Mouse (Mus musculus) gastrocnemius, postnatal 14 days (tissue): Measurements from ENCODE around the gene Apol11b. TPM values are rescaled to one million over a fixed set of nuclear protein-coding genes. Genes with fewer than 3 reads are reported as not detected.
A peak's percentile ranks its signal among the peaks of the same experiment; 100 is the strongest.
"Not testable (repeated sequence)": the region's sequence is repeated elsewhere in the genome, so short reads cannot be mapped to it uniquely, and the experiment has no call there.

Experiments used
- DNase-seq: peaks from one replicate; pipeline ENCODE4 v3.0.0; 2021; ENCODE audit warnings: mixed read lengths
- intact Hi-C: fragments of 180-260 bp; cut with DNase I; formaldehyde crosslinking; loops from one replicate; pipeline ENCODE4 v1.15.1; 2025; ENCODE audit warnings: low total_unique reads
- long read RNA-seq, 2 experiments: library from polyadenylated mRNA; stranded (forward); transcript quantifications; one replicate each; pipeline ENCODE4 v2.0.0; 2021
- total RNA-seq, 2 experiments: library from RNA; stranded (reverse); gene quantifications; 2 replicates each; pipeline ENCODE4 v1.2.3; 2021

Apol11b gene
- under 1 TPM in 1 of 2 experiments, not detected in 1; 0.14 TPM for total RNA-seq
- long read RNA-seq, experiment 1: 0 reads
- long read RNA-seq, experiment 2: 0 reads

DNA sequence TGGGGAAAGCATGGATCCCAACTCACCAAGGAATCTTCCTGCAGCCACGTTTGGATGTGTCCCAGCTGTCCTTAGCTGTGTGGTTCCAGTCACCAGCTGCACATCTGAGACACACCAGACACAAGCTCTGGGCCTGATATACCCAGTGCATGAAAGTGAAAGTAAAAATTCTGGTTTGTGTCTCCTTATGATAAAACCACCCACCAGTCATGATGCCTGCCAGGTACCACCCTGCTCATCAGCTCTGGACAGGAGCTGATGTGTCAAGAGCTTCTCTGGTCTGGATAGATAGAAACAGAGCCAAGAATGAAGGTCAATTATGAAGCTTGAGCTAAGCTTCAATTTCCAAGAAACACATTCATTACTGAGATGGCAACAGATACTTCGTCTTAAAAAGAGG, at the start of gene Apol11b:
Gene Apol11b (minus strand): TSS at position 111 of the 400 bp plus-strand sequence.
- DNase-seq, intact Hi-C loops: not testable (repeated sequence)

DNA sequence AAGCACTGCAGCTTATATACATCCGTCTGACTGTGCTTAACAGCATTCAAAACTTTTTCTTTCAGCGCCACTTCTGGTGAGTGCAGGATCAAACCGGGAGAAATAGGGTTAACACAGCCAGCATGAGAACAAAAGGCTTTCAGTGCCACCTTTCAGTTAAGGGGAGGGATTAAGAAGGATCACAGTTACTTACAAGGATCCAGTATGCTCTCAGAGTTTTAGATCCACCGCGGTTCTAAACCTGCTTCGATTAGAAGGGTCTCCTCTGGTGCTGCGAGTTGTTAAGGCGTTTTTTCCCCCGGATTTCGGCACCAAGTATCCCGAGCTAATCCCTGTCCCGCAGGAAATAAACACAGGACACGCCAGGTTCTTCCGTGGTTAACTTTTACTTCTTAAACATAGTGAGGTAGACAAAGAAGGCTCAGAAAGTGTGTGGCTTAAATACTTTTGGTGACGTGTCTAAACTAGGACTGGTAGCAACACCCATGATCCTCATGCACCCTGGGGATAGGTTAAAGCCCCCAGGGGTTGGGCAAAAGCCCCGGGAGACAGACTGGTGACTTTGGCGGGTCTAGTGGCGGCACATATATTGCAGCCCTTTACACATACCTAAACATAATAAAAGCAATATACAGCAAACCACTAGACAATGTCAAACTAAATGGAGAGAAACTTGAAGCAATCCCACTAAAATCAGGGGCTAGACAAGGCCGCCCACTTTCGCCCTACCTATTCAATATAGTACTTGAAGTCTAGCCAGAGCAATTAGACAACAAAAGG, 48.6 kb upstream of the Apol11b start:
- intact Hi-C loops, DNase-seq: not testable (repeated sequence)

DNA sequence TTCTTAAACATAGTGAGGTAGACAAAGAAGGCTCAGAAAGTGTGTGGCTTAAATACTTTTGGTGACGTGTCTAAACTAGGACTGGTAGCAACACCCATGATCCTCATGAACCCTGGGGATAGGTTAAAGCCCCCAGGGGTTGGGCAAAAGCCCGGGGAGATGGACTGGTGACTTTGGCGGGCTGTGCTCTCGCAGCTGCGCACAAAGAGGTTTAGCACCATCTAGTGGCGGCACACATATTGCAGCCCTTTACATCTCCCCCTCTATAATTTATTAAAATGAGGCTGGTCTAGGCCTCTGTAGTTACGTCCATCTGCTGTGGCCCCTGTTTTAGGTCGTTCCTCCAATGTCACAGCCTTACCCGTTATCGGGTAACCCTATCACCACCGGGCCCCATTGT, 40.9 kb upstream of the Apol11b start:
- DNase-seq: peak; percentile 28
- intact Hi-C loops: not testable (repeated sequence)

DNA sequence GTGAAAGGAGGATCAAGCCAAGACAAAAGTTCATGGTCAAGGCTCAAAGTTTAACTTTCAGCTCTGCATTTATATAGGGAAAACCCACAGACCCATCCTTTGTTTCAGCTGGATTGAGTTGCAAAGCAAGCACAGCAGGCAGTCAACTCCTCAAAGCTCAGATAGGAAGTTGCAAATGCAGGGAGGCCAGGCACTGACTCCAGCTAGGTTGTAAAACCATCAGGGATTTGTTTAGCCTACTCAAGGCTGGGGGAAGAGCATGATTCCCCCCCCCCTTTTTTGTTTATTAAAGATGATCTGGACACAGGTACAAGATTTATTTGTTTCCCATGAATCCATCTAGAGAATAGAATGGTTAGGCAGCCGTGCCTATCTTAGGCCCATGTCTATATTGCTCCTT, 31.0 kb upstream of the Apol11b start:
- DNase-seq, intact Hi-C loops: not testable (repeated sequence)

DNA sequence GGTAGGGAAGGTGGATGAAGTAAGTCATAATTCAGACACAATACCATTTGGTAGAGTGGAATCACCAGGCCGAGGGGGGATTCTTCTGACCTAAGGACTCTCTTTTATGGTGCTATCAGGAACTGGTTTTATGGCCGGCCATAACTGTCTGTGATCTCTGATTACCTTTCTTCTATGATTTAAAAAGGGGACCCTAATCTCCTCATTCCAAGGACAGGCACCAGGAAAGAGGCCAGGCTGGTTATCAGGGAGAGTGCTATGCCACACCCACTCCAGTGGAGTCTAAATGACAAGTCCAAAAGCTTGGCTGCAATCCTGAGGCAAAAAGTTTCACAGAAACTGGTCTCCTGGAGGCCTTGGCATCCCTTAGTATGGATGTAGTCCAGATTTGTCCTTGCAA, 18.8 kb upstream of the Apol11b start:
- intact Hi-C loops, DNase-seq: not testable (repeated sequence)

GRCm38 (mm10) chr15:77659773-77660172, 16.7 kb upstream of the Apol11b start:
- intact Hi-C loops, DNase-seq: not testable (repeated sequence)

- intact Hi-C loops, DNase-seq: not testable (repeated sequence)
Measured at GRCm38 (mm10) chr15:77651143-77651542, 8.1 kb upstream of the Apol11b start.

GRCm38 (mm10) chr15:77629822-77630221, 13.3 kb downstream of the Apol11b start:
- DNase-seq: not testable (repeated sequence)
- intact Hi-C loops: loop anchor here (2.0 kb wide), 1 partner anchor 107 kb away; no protein-coding TSS in a partner anchor

DNA sequence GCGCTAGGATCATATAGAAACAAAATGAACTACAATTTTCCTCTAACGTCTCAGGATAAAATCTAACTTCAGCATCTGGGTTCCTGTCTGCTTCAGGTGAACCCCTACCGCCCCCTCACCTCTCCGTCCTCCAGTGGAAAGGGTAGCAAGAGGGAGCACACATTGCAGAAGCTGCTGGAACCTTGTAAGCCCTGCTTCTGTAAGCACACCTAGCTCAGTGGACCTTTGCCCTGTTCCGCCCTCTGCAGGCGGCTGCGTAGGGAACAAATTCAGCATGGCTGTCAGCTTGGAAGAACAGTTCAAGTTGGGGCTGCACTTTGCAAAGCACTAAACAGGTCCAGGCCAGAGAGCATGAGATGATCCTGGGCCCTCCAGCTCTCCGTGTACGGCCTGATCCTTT, 14.4 kb downstream of the Apol11b start:
- intact Hi-C loops, DNase-seq: not testable (repeated sequence)

GRCm38 (mm10) chr15:77626471-77626870, 16.6 kb downstream of the Apol11b start:
- DNase-seq, intact Hi-C loops: not testable (repeated sequence)

GRCm38 (mm10) chr15:77624710-77625109, 18.4 kb downstream of the Apol11b start:
- no peak for DNase-seq
- intact Hi-C loops: no loop called here

DNA sequence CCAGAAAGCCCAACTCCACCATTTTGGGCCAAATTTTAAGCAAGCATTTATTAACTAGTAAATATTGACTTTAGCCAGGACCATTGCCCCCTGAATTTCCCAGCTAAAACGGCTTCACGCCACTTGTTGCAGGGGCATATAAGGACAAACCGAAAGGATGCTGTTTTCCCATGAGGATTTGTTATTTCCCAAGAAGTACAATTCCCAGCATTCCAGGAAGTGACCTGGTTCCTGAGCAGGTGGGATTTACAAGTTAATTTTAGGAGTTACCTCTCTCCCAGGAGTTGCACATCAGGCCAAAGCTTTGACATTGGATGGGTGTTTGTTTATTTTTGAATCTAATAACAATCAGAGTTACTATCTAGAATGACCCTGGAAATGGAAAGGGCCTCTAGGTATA, 37.0 kb downstream of the Apol11b start:
- DNase-seq: no peak
- intact Hi-C loops: no loop called here

- intact Hi-C loops: no loop called here
- DNase-seq: no peak
Measured at GRCm38 (mm10) chr15:77598958-77599357, 44.1 kb downstream of the Apol11b start, which contains the start of gene Gm36245. TSS of gene Gm36245 (plus strand) at chr15:77599258.

- DNase-seq: no peak
- intact Hi-C loops: no loop called here
Measured at GRCm38 (mm10) chr15:77598429-77598828, 44.7 kb downstream of the Apol11b start.

GRCm38 (mm10) chr15:77595961-77596360, 47.1 kb downstream of the Apol11b start, which contains the start of gene Apol10b:
TSS of gene Apol10b (minus strand) at chr15:77596125.
- intact Hi-C loops: no loop called here
- DNase-seq: no peak

DNA sequence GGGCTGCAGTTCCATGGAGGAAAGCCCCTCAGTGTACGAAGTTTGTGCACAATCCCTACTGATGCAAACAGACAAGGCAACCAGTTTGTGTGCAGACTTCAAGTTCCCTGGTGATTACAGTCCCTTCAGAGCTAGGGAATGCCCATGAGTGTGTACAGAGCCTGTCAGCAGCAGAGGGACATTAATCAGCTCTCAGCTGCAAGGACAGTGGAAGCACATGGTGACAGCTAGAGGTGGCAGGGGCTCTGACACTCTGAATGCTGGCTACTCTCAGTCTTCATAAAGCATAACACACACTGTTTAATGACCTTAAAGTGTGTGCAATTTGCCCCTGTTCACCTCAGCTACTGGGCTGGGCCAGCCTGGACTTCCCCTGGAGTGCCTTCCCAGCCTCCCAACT, 49.5 kb downstream of the Apol11b start:
- intact Hi-C loops: no loop called here
- no peak for DNase-seq

DNA sequence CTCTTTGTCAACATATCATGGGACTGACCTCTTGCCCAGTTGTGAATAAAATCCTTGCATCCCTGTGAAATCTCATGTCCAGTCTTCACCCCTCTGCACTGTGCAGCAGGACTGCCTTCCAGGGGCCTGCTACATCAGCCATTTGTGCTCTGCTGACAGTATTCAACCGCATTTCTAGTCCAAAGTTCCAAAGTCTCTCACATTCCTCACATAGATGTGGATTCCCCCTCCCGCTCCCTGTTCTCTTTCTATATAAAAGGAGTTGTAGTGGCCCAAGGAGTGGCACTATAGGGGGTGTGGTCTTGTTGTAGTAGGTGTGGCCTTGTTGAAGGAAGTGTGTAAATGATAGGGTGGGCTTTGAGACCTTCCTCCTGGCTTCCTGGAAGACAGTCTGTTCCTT, 52.2 kb downstream of the Apol11b start:
- DNase-seq: no peak
- intact Hi-C loops: no loop called here

DNA sequence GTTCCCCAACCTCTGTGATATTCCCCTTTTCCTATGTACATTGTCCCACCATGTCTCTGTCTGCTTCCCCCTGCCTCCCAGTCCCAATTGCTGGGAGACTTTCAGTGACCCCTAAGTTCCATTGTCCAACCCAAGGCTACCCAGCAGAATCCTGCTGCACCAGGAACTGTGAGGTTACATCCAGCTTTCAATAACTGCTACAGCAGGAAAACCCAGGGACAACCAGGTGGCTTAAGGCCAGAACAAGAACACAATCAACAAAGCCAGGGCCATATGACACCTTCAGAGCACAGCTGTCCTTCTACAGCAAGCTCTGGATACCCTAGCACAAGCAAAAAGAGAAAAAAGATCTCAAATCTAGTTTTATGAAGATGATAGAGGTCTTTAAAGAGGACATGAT, 54.1 kb downstream of the Apol11b start:
- no peak for DNase-seq
- intact Hi-C loops: no loop called here

DNA sequence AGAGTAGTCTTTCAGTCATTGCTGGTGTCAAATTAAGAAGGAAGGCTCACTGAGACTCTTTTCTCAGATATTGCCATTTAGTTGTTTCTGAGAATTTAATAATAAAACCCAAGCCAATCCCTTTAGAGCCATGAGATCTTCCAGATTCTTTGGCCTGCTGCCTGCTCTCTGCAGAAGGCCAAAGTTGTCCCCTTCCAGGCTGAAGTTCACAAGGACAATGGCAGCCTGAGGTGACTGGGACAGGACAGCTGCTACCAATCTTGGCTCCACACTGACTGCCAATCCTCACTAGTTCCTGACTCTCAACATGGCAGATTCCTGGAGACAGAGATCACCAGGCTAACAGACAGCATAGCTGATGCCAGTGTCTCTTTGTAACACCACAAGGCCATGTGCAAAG, 56.1 kb downstream of the Apol11b start:
- DNase-seq: peak; percentile 31
- intact Hi-C loops: no loop called here
